Mouse (Mus musculus): Measurements from ENCODE around the gene Sp3. TPM values are rescaled to one million over a fixed set of nuclear protein-coding genes. Genes with fewer than 3 reads are reported as not detected.

Gene Sp3
- polyA plus RNA-seq, 1 experiment = 8.4 TPM

GRCm38 (mm10) chr2:73001994-73002393, 21.7 kb upstream of the Sp3 start:
- Histone ChIP-seq H3K4me2 (ENCODE audit: low read depth) (no peak overlapping the region), H3K79me2 (ENCODE audit: control insufficient read depth, insufficient read depth) (no peaks in the 10 kb centered on the region), H3K36me3 (ENCODE audit: control insufficient read depth, insufficient read depth) (no peaks in the 10 kb centered on the region), H3ac (ENCODE audit: control insufficient read depth, insufficient read length) (no peak overlapping the region), H3K4me3 (no peak overlapping the region), H3K27me3 (ENCODE audit: control insufficient read depth, insufficient read depth, insufficient read length) (no peaks in the 10 kb centered on the region)
- TF ChIP-seq SRF (IDR thresholded peaks at IDR 0.05; ENCODE audit: control insufficient read depth, insufficient read length, low read depth) = no peak
- no peak for TF ChIP-seq USF1 (IDR thresholded peaks at IDR 0.05; ENCODE audit: low read depth)
- TF ChIP-seq REST (IDR thresholded peaks at IDR 0.05; ENCODE audit: insufficient read depth, insufficient read length) = no peak

GRCm38 (mm10) chr2:73000194-73000593, 19.9 kb upstream of the Sp3 start:
- Histone ChIP-seq H3K36me3 (ENCODE audit: control insufficient read depth, insufficient read depth) (no peaks in the 10 kb centered on the region), H3K4me3 (no peak overlapping the region), H3K4me2 (ENCODE audit: low read depth) (no peak overlapping the region), H3K27me3 (ENCODE audit: control insufficient read depth, insufficient read depth, insufficient read length) (no peaks in the 10 kb centered on the region), H3ac (ENCODE audit: control insufficient read depth, insufficient read length) (no peak overlapping the region), H3K79me2 (ENCODE audit: control insufficient read depth, insufficient read depth) (no peaks in the 10 kb centered on the region)
- TF ChIP-seq E2F4 (IDR thresholded peaks at IDR 0.05; ENCODE audit: insufficient read depth) (no peak), TCF3 (IDR thresholded peaks at IDR 0.05; ENCODE audit: insufficient read length, low read depth) (no peak), SRF (IDR thresholded peaks at IDR 0.05; ENCODE audit: control insufficient read depth, insufficient read length, low read depth) (no peak), USF1 (IDR thresholded peaks at IDR 0.05; ENCODE audit: low read depth) (no peak), CEBPB (IDR thresholded peaks at IDR 0.05; ENCODE audit: insufficient read depth, poor library complexity, severe bottlenecking) (no peak), MAX (IDR thresholded peaks at IDR 0.05; ENCODE audit: low read depth) (no peak), POLR2A (IDR thresholded peaks at IDR 0.05; ENCODE audit: insufficient read length, low read depth) (no peak), REST (IDR thresholded peaks at IDR 0.05; ENCODE audit: insufficient read depth, insufficient read length) (no peak), POLR2AphosphoS2 (IDR thresholded peaks at IDR 0.05; ENCODE audit: insufficient read length, low read depth) (no peak), TCF12 (IDR thresholded peaks at IDR 0.05; ENCODE audit: insufficient read depth, poor library complexity, severe bottlenecking) (no peak), MYOG (IDR thresholded peaks at IDR 0.05; ENCODE audit: control insufficient read depth in 1 of 3, insufficient read depth in 1 of 3, insufficient read length in 2 of 3, low read depth in 2 of 3) (no peak), MYOD1 (IDR thresholded peaks at IDR 0.05; ENCODE audit: control insufficient read depth in 1 of 3, insufficient read length in 2 of 3, low read depth in 2 of 3) (no peak)

- H3K36me3 ChIP-seq (ENCODE audit: control insufficient read depth, insufficient read depth) = no peaks in the 10 kb centered on the region
- no peak overlapping the region for H3ac ChIP-seq (ENCODE audit: control insufficient read depth, insufficient read length)
- no peaks in the 10 kb centered on the region for H3K79me2 ChIP-seq (ENCODE audit: control insufficient read depth, insufficient read depth)
- no peak overlapping the region for H3K4me3 ChIP-seq
- H3K27me3 ChIP-seq (ENCODE audit: control insufficient read depth, insufficient read depth, insufficient read length) = no peaks in the 10 kb centered on the region
- TF ChIP-seq SRF (IDR thresholded peaks at IDR 0.05; ENCODE audit: control insufficient read depth, insufficient read length, low read depth) (no peak), POLR2AphosphoS2 (IDR thresholded peaks at IDR 0.05; ENCODE audit: insufficient read length, low read depth) (no peak), TCF12 (IDR thresholded peaks at IDR 0.05; ENCODE audit: insufficient read depth, poor library complexity, severe bottlenecking) (no peak), E2F4 (IDR thresholded peaks at IDR 0.05; ENCODE audit: insufficient read depth) (no peak), USF1 (IDR thresholded peaks at IDR 0.05; ENCODE audit: low read depth) (no peak), MYOD1 (IDR thresholded peaks at IDR 0.05; ENCODE audit: control insufficient read depth in 1 of 3, insufficient read length in 2 of 3, low read depth in 2 of 3) (no peak), MAX (IDR thresholded peaks at IDR 0.05; ENCODE audit: low read depth) (no peak), MYOG (IDR thresholded peaks at IDR 0.05; ENCODE audit: control insufficient read depth in 1 of 3, insufficient read depth in 1 of 3, insufficient read length in 2 of 3, low read depth in 2 of 3) (no peak), CEBPB (IDR thresholded peaks at IDR 0.05; ENCODE audit: insufficient read depth, poor library complexity, severe bottlenecking) (no peak), REST (IDR thresholded peaks at IDR 0.05; ENCODE audit: insufficient read depth, insufficient read length) (no peak)
- H3K4me2 ChIP-seq (ENCODE audit: low read depth) = no peak overlapping the region
These were observed 17.3 kb upstream of the Sp3 start for GRCm38 (mm10) chr2:72997586-72997985.

GRCm38 (mm10) chr2:72996808-72997378, 16.6 kb upstream of the Sp3 start:
- TF ChIP-seq TCF3 (IDR thresholded peaks at IDR 0.05; ENCODE audit: insufficient read length, low read depth) = no peak
- TF ChIP-seq USF1 (IDR thresholded peaks at IDR 0.05; ENCODE audit: low read depth) = no peak
- no peak for TF ChIP-seq POLR2AphosphoS2 (IDR thresholded peaks at IDR 0.05; ENCODE audit: insufficient read length, low read depth)
- no peak for TF ChIP-seq MYOD1 (IDR thresholded peaks at IDR 0.05; ENCODE audit: control insufficient read depth in 1 of 3, insufficient read length in 2 of 3, low read depth in 2 of 3)
- no peak for TF ChIP-seq SRF (IDR thresholded peaks at IDR 0.05; ENCODE audit: control insufficient read depth, insufficient read length, low read depth)
- no peak for TF ChIP-seq CEBPB (IDR thresholded peaks at IDR 0.05; ENCODE audit: insufficient read depth, poor library complexity, severe bottlenecking)
- TF ChIP-seq POLR2A (IDR thresholded peaks at IDR 0.05; ENCODE audit: insufficient read length, low read depth) = no peak
- TF ChIP-seq REST (IDR thresholded peaks at IDR 0.05; ENCODE audit: insufficient read depth, insufficient read length) = no peak
- no peak for TF ChIP-seq MYOG (IDR thresholded peaks at IDR 0.05; ENCODE audit: control insufficient read depth in 1 of 3, insufficient read depth in 1 of 3, insufficient read length in 2 of 3, low read depth in 2 of 3)
- TF ChIP-seq TCF12 (IDR thresholded peaks at IDR 0.05; ENCODE audit: insufficient read depth, poor library complexity, severe bottlenecking) = no peak
- TF ChIP-seq MAX (IDR thresholded peaks at IDR 0.05; ENCODE audit: low read depth) = no peak
- no peak for TF ChIP-seq E2F4 (IDR thresholded peaks at IDR 0.05; ENCODE audit: insufficient read depth)
- H3K36me3 ChIP-seq (ENCODE audit: control insufficient read depth, insufficient read depth) = no peaks in the 10 kb centered on the region
- no peaks in the 10 kb centered on the region for H3K79me2 ChIP-seq (ENCODE audit: control insufficient read depth, insufficient read depth)
- no peak overlapping the region for H3K4me2 ChIP-seq (ENCODE audit: low read depth)
- no peak overlapping the region for H3K4me3 ChIP-seq
- H3K27me3 ChIP-seq (ENCODE audit: control insufficient read depth, insufficient read depth, insufficient read length) = no peaks in the 10 kb centered on the region
- H3ac ChIP-seq (ENCODE audit: control insufficient read depth, insufficient read length) = no peak overlapping the region
